Mouse (Mus musculus) heart, embryonic 13.5 days (tissue): ENCODE data around the gene Lst1. TPM values are rescaled to one million over a fixed set of nuclear protein-coding genes. Genes with fewer than 3 reads are reported as not detected.

Experiments used
- ATAC-seq: fragments of 200-750 bp; cut with Nextera tagmentation; 2 replicates; pipeline ENCODE4 v1.8.0; 2017; ENCODE audit warnings: moderate TSS enrichment; ENCODE audit not compliant: insufficient number of reproducible peaks, low FRiP score, low TSS enrichment; ENCODE audit errors: extremely low read depth
- H3K27ac ChIP-seq: fragments of 300-500 bp; sonication (generic); replicated peaks from 2 replicates; pipeline ENCODE4 v1.5.1; 2015; ENCODE audit warnings: moderate library complexity, mild to moderate bottlenecking, inconsistent platforms
- H3K27me3 ChIP-seq: fragments of 300-500 bp; sonication (generic); replicated peaks from 2 replicates; pipeline ENCODE4 v1.6.1; 2015; ENCODE audit warnings: mild to moderate bottlenecking, inconsistent platforms
- H3K36me3 ChIP-seq: fragments of 300-500 bp; sonication (generic); 2 replicates; pipeline ENCODE4 v1.6.1; 2015; ENCODE audit warnings: mild to moderate bottlenecking, inconsistent platforms
- H3K4me1 ChIP-seq: fragments of 300-500 bp; sonication (generic); 2 replicates; pipeline ENCODE4 v1.6.1; 2015; ENCODE audit warnings: inconsistent platforms
- H3K4me2 ChIP-seq: fragments of 300-500 bp; sonication (generic); 2 replicates; pipeline ENCODE4 v1.6.1; 2015; ENCODE audit warnings: inconsistent platforms, mild to moderate bottlenecking, moderate library complexity
- H3K4me3 ChIP-seq: fragments of 300-500 bp; sonication (generic); 2 replicates; pipeline ENCODE4 v1.5.1; 2015; ENCODE audit warnings: moderate library complexity, mild to moderate bottlenecking, inconsistent platforms
- H3K9ac ChIP-seq: fragments of 300-500 bp; sonication (generic); 2 replicates; pipeline ENCODE4 v1.6.1; 2015; ENCODE audit warnings: inconsistent platforms, mild to moderate bottlenecking, moderate library complexity
- H3K9me3 ChIP-seq: fragments of 300-500 bp; sonication (generic); 2 replicates; pipeline ENCODE4 v1.6.1; 2016; ENCODE audit warnings: inconsistent platforms
- WGBS: fragments of 180-500 bp; shearing (Covaris S2); methylation state at CpG from one replicate; pipeline ENCODE4 v1.1.7; 2015; ENCODE audit warnings: mixed read lengths; 5-methylcytosine and 5-hydroxymethylcytosine counted together
- microRNA-seq: library from miRNA; unstranded; fragments of <30 nt; microRNA quantifications from one replicate; pipeline ENCODE4, GENCODE M21; 2016
- polyA plus RNA-seq: library from polyadenylated mRNA; unstranded; fragments of >200 nt; fragmentation: Nextera tagmentation; extraction: Ambion mirVana; gene quantifications from 2 replicates; pipeline ENCODE4 v1.2.1, GENCODE M21; 2015

The Lst1 gene
- polyA plus RNA-seq, 1 experiment from 2014 or later = 9.9 TPM

GRCm38 (mm10) chr17:35139269-35139668 is 49.0 kb downstream of the Lst1 start:
- H3K4me3 ChIP-seq = no peak overlapping the region
- no peak overlapping the region for H3K4me2 ChIP-seq
- H3K36me3 ChIP-seq = peaks cover 65% of the 10 kb centered on the region
- no peak overlapping the region for H3K27ac ChIP-seq
- H3K9ac ChIP-seq = no peak overlapping the region
- no peaks in the 10 kb centered on the region for H3K27me3 ChIP-seq
- no peaks in the 10 kb centered on the region for H3K9me3 ChIP-seq
- H3K4me1 ChIP-seq = peaks cover 20% of the 10 kb centered on the region
- WGBS = 91% methylated on average over 3 of the region's 3 CpGs
- no peak for ATAC-seq

- peaks cover 20% of the 10 kb centered on the region for H3K4me1 ChIP-seq
- peak overlapping the region; percentile 91 for H3K4me2 ChIP-seq
- H3K27ac ChIP-seq = peak overlapping the region; percentile 96
- WGBS = under 1% methylated on average over 43 of the region's 43 CpGs
- H3K27me3 ChIP-seq = no peaks in the 10 kb centered on the region
- no peaks in the 10 kb centered on the region for H3K9me3 ChIP-seq
- peak overlapping the region; percentile 76 for H3K4me3 ChIP-seq
- H3K36me3 ChIP-seq = peaks cover 30% of the 10 kb centered on the region
- ATAC-seq = peak; percentile 55
- H3K9ac ChIP-seq = peak overlapping the region; percentile 89
Observed at GRCm38 (mm10) chr17:35135591-35136320, 52.5 kb downstream of the Lst1 start.

Small RNA genes within 50 kb of the gene (microRNA-seq; reads per million reads assigned to microRNA genes)
- gene Mir6973a (not detected), gene Mir6974 (not detected)

Other genes with a start within 250 kb of the Lst1 start
- 0.19 and 0.20 TPM in 2 replicates for gene Hspa1b, start 229.2 kb downstream of the Lst1 start, polyA plus RNA-seq
- not detected in 2 replicates for gene Gm20481, start 218.5 kb downstream of the Lst1 start, polyA plus RNA-seq
- gene Hspa1a, start 216.3 kb downstream of the Lst1 start, polyA plus RNA-seq = 3.9 TPM in 2 replicates
- gene Hspa1l, start 215.7 kb downstream of the Lst1 start, polyA plus RNA-seq = 2.1 and 2.2 TPM in 2 replicates
- gene Lsm2, start 206.6 kb downstream of the Lst1 start, polyA plus RNA-seq = 145 and 153 TPM in 2 replicates
- 59.9 and 63.0 TPM in 2 replicates for gene Vars, start 187.5 kb downstream of the Lst1 start, polyA plus RNA-seq
- gene Vwa7, start 171.9 kb downstream of the Lst1 start, polyA plus RNA-seq = 0.45 and 0.52 TPM in 2 replicates
- gene Sapcd1, start 160.4 kb downstream of the Lst1 start, polyA plus RNA-seq = 3.2 and 4.2 TPM in 2 replicates
- gene Msh5, start 141.7 kb downstream of the Lst1 start, polyA plus RNA-seq = 4.0 and 4.1 TPM in 2 replicates
- gene Clic1, start 138.5 kb downstream of the Lst1 start, polyA plus RNA-seq = 351 and 389 TPM in 2 replicates
- gene Ddah2, start 129.4 kb downstream of the Lst1 start, polyA plus RNA-seq = 194 and 207 TPM in 2 replicates
- not detected in 2 replicates for gene Ly6g6c, start 123.1 kb downstream of the Lst1 start, polyA plus RNA-seq
- gene Mpig6b, start 122.3 kb downstream of the Lst1 start, polyA plus RNA-seq = 0.92 and 1.4 TPM in 2 replicates
- 0.36 and 0.62 TPM in 2 replicates for gene Ly6g6e, start 111.5 kb downstream of the Lst1 start, polyA plus RNA-seq
- 1.7 and 1.9 TPM in 2 replicates for gene Ly6g6d, start 110.4 kb downstream of the Lst1 start, polyA plus RNA-seq
- gene Ly6g6f, start 102.8 kb downstream of the Lst1 start, polyA plus RNA-seq = 0.73 and 1.0 TPM in 2 replicates
- gene Abhd16a, start 99.2 kb downstream of the Lst1 start, polyA plus RNA-seq = 67.0 and 69.5 TPM in 2 replicates
- gene Ly6g5c, start 80.2 kb downstream of the Lst1 start, polyA plus RNA-seq = not detected in 2 replicates
- gene Ly6g5b, start 73.0 kb downstream of the Lst1 start, polyA plus RNA-seq = 0.40 and 0.80 TPM in 2 replicates
- 10.7 and 14.1 TPM in 2 replicates for gene Gpank1, start 67.0 kb downstream of the Lst1 start, polyA plus RNA-seq
- gene Csnk2b, start 66.4 kb downstream of the Lst1 start, polyA plus RNA-seq = 215 and 231 TPM in 2 replicates
- gene D17H6S53E, start 62.1 kb downstream of the Lst1 start, polyA plus RNA-seq = 8.7 and 9.7 TPM in 2 replicates
- gene Apom, start 56.4 kb downstream of the Lst1 start, polyA plus RNA-seq = 2.2 and 19.0 TPM in 2 replicates
- 45.1 and 46.1 TPM in 2 replicates for gene Bag6, start 53.3 kb downstream of the Lst1 start, polyA plus RNA-seq
- gene Prrc2a, start 23.5 kb downstream of the Lst1 start, polyA plus RNA-seq = 124 and 130 TPM in 2 replicates
- 6.5 and 7.8 TPM in 2 replicates for gene Aif1, start 12.4 kb downstream of the Lst1 start, polyA plus RNA-seq
- 0.64 TPM in 1 of 2 replicates, not detected in the other for gene Ltb, start 6.0 kb upstream of the Lst1 start, polyA plus RNA-seq
- 0.12 and 0.23 TPM in 2 replicates for gene Tnf, start 13.6 kb upstream of the Lst1 start, polyA plus RNA-seq
- not detected in 2 replicates for gene Lta, start 16.9 kb upstream of the Lst1 start, polyA plus RNA-seq
- not detected in 2 replicates for gene Gm16181, start 32.4 kb upstream of the Lst1 start, polyA plus RNA-seq
- gene Atp6v1g2, start 45.2 kb upstream of the Lst1 start, polyA plus RNA-seq = 10.6 and 10.7 TPM in 2 replicates
- 7.6 and 8.1 TPM in 2 replicates for gene Nfkbil1, start 47.4 kb upstream of the Lst1 start, polyA plus RNA-seq
- 279 TPM in 2 replicates for gene Ddx39b, start 53.3 kb upstream of the Lst1 start, polyA plus RNA-seq
- gene H2-D1, start 74.3 kb upstream of the Lst1 start, polyA plus RNA-seq = 43.4 and 48.6 TPM in 2 replicates
- gene H2-Q1, start 132.0 kb upstream of the Lst1 start, polyA plus RNA-seq = 0.19 and 0.29 TPM in 2 replicates
- 3.3 and 3.4 TPM in 2 replicates for gene H2-Q2, start 153.8 kb upstream of the Lst1 start, polyA plus RNA-seq
- gene H2-Q4, start 191.2 kb upstream of the Lst1 start, polyA plus RNA-seq = 2.6 and 2.9 TPM in 2 replicates
- 0.23 and 0.61 TPM in 2 replicates for gene H2-Q6, start 236.4 kb upstream of the Lst1 start, polyA plus RNA-seq